Comparison of ENCODE assay signal across 7 mouse cellular contexts in genomic region chr12:118849203-118849861, GRCm38 (mm10). TPM values are rescaled to one million over a fixed set of nuclear protein-coding genes. Genes with fewer than 3 reads are reported as not detected.
A peak's percentile ranks its signal among the peaks of the same experiment; 100 is the strongest.
DNase-seq lines count a peak whose midpoint lies in the region; ATAC-seq and TF ChIP-seq lines count a peak whose summit lies in the region.

No protein-coding gene starts in this region.

- no peak overlapping the region for H3K9ac ChIP-seq in lung, postnatal 0 days (replicated peaks; ENCODE audit: low read depth)
- no peak overlapping the region for H3K9ac ChIP-seq in limb, embryonic 15.5 days
- no peak overlapping the region for H3K9ac ChIP-seq in stomach, postnatal 0 days (ENCODE audit: low read length)

- H3K4me1 ChIP-seq in lung, postnatal 0 days (ENCODE audit: insufficient read depth, low read depth, low read length), result no peaks in the 10 kb centered on the region
- peaks cover 72% of the 10 kb centered on the region for H3K4me1 ChIP-seq in forebrain, embryonic 10.5 days
- H3K4me1 ChIP-seq in limb, embryonic 15.5 days, result peaks cover 31% of the 10 kb centered on the region
- no peaks in the 10 kb centered on the region for H3K4me1 ChIP-seq in stomach, postnatal 0 days (replicated peaks; ENCODE audit: control insufficient read depth, insufficient read depth)

- WGBS in lung, postnatal 0 days, result under 1% methylated on average over 75 of the region's 78 CpGs
- under 1% methylated on average over 78 of the region's 78 CpGs for WGBS in forebrain, embryonic 10.5 days
- WGBS in limb, embryonic 15.5 days, result under 1% methylated on average over 73 of the region's 78 CpGs
- under 1% methylated on average over 76 of the region's 78 CpGs for WGBS in stomach, postnatal 0 days

- H3K27me3 ChIP-seq in lung, postnatal 0 days (replicated peaks; ENCODE audit: insufficient read depth, low read length), result peaks cover 75% of the 10 kb centered on the region
- H3K27me3 ChIP-seq in forebrain, embryonic 10.5 days (ENCODE audit: poor library complexity, severe bottlenecking), result peaks cover 98% of the 10 kb centered on the region
- H3K27me3 ChIP-seq in limb, embryonic 15.5 days, result peaks cover 81% of the 10 kb centered on the region
- peaks cover 29% of the 10 kb centered on the region for H3K27me3 ChIP-seq in stomach, postnatal 0 days (ENCODE audit: control insufficient read depth, insufficient read depth, low read length)

- H3K27ac ChIP-seq in lung, postnatal 0 days (ENCODE audit: low read length), result no peak overlapping the region
- peak overlapping the region; percentile 95 for H3K27ac ChIP-seq in forebrain, embryonic 10.5 days
- no peak overlapping the region for H3K27ac ChIP-seq in limb, embryonic 15.5 days
- H3K27ac ChIP-seq in stomach, postnatal 0 days (replicated peaks), result no peak overlapping the region

- no peaks in the 10 kb centered on the region for H3K36me3 ChIP-seq in lung, postnatal 0 days (ENCODE audit: insufficient read depth, low read length)
- peaks cover 19% of the 10 kb centered on the region for H3K36me3 ChIP-seq in forebrain, embryonic 10.5 days (replicated peaks)
- no peaks in the 10 kb centered on the region for H3K36me3 ChIP-seq in limb, embryonic 15.5 days
- no peaks in the 10 kb centered on the region for H3K36me3 ChIP-seq in stomach, postnatal 0 days (ENCODE audit: control insufficient read depth, insufficient read depth, low read length)

- H3K9me3 ChIP-seq in lung, postnatal 0 days (ENCODE audit: low read length), result no peaks in the 10 kb centered on the region
- no peaks in the 10 kb centered on the region for H3K9me3 ChIP-seq in forebrain, embryonic 10.5 days
- H3K9me3 ChIP-seq in limb, embryonic 15.5 days, result no peaks in the 10 kb centered on the region
- no peaks in the 10 kb centered on the region for H3K9me3 ChIP-seq in stomach, postnatal 0 days (ENCODE audit: control insufficient read depth, low read length)

- no peak for DNase-seq in lung, postnatal 0 days (ENCODE audit: low spot score)
- no peak for DNase-seq in lung, postnatal 14 days
- DNase-seq in forebrain, embryonic 10.5 days (ENCODE audit: extremely low spot score, low spot score), result peak; percentile 56
- DNase-seq in stomach, postnatal 0 days (ENCODE audit: low spot score), result peak; percentile 23
- DNase-seq in spleen, adult 12 weeks (ENCODE audit: low spot score), result no peak
- DNase-seq in cerebellum, adult 11 months, result no peak

- TF ChIP-seq CTCF in lung, postnatal 0 days (IDR thresholded peaks at IDR 0.05), result no peak
- no peak for TF ChIP-seq CTCF in stomach, postnatal 0 days (IDR thresholded peaks at IDR 0.05; ENCODE audit: low read depth)

- peak overlapping the region; percentile 32; the same call in 1 of the 2 replicates for H3K4me3 ChIP-seq in lung, postnatal 0 days (ENCODE audit: low read depth, low read length)
- H3K4me3 ChIP-seq in forebrain, embryonic 10.5 days, result peak overlapping the region; percentile 66
- peak overlapping the region; percentile 45 for H3K4me3 ChIP-seq in limb, embryonic 15.5 days
- H3K4me3 ChIP-seq in stomach, postnatal 0 days (ENCODE audit: low read depth, low read length), result no peak overlapping the region

- H3K4me2 ChIP-seq in lung, postnatal 0 days (replicated peaks; ENCODE audit: low read depth, low read length), result peak overlapping the region; percentile 50
- peak overlapping the region; percentile 54 for H3K4me2 ChIP-seq in limb, embryonic 15.5 days
- H3K4me2 ChIP-seq in stomach, postnatal 0 days (replicated peaks; ENCODE audit: low read depth), result peak overlapping the region; percentile 44

- no peak for TF ChIP-seq EP300 in lung, postnatal 0 days (IDR thresholded peaks at IDR 0.05)
- TF ChIP-seq EP300 in stomach, postnatal 0 days (optimal IDR thresholded peaks at IDR 0.05), result no peak

- no peak for ATAC-seq in lung, postnatal 0 days
- ATAC-seq in limb, embryonic 15.5 days (ENCODE audit: insufficient number of reproducible peaks, low FRiP score, low TSS enrichment, low read depth), result no peak
- no peak; the same call in 1 of the 2 replicates for ATAC-seq in stomach, postnatal 0 days (ENCODE audit: low FRiP score, low TSS enrichment)

RNA-seq across cellular contexts. Expression of gene Sp8, which starts 3.2 kb away (rescaled TPM):
- polyA plus RNA-seq in lung, postnatal 0 days (2015; fragmentation: Nextera tagmentation; extraction: Ambion mirVana), result not detected in 2 replicates
- polyA plus RNA-seq in forebrain, embryonic 10.5 days (2016; fragmentation: Nextera tagmentation; extraction: Ambion mirVana), result 17.5 and 20.9 TPM in 2 replicates
- polyA plus RNA-seq in limb, embryonic 15.5 days (2015; fragmentation: Nextera tagmentation; extraction: Ambion mirVana), result 5.7 and 6.8 TPM in 2 replicates
- polyA plus RNA-seq in stomach, postnatal 0 days (2015; fragmentation: Nextera tagmentation; extraction: Ambion mirVana), result 0.02 TPM in 1 of 2 replicates, not detected in the other

Comparison
In these comparisons a context has a peak if more than half of its experiments do, and no peak if none do; other contexts are left out.
1. DNase-seq: peak in forebrain, embryonic 10.5 days (single experiment) and stomach, postnatal 0 days (single experiment); none in lung, postnatal 0 days (single experiment), lung, postnatal 14 days (single experiment), spleen, adult 12 weeks (single experiment) and cerebellum, adult 11 months (single experiment).
2. Peak in every context shown above with its lines, with median percentiles within 50 percentile points of each other: H3K4me2 ChIP-seq.